Mouse (Mus musculus): Measurements from ENCODE around the gene Mast4. TPM values are rescaled to one million over a fixed set of nuclear protein-coding genes. Genes with fewer than 3 reads are reported as not detected.

Mast4 gene
- polyA plus RNA-seq, 1 experiment = 3.7 TPM

DNA sequence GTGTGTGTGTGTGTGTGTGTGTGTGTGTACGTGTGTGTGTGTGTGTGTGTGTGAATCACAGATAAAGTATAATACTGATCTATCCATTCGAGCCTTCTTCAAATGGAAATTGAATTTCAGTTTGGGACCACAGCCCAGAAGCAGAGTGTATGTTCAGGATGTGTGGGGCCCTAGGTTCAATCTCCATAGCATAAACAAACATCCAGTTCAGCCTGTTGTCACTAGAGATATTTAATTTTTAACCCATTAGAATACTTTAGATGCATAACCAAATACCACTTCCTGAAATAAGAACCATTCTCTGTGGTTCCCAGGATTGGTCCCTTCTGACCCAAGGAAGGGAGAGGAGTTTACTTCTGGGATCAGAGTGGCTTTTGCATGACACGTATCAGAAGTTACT, 468.8 kb downstream of the Mast4 start:
- no peak overlapping the region for H3K4me3 ChIP-seq (ENCODE audit: insufficient read depth, low read depth, low read length)
- no peak overlapping the region for H3K27ac ChIP-seq (replicated peaks; ENCODE audit: low read depth, low read length)
- peaks cover 13% of the 10 kb centered on the region for H3K4me1 ChIP-seq (ENCODE audit: control insufficient read depth, insufficient read depth, insufficient read length, low read length)

DNA sequence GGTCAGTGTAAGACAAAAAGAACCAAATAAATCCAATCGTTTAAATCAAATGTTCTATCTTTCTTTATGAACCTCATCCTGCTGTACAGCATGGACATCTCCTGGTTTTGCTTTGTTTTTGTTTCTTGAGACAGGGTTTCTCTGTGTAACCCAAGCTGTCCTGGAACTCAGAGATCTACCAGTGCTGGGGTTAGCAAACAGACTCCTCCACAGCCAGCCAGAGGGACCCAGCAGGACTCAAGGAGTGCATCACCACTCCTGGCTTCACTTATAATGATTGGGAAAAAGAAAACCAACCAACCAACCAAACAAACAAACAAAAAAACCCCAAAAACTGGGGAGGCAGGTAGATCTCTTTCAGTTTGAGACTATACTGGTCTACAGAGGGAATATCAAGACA, 469.5 kb downstream of the Mast4 start:
- H3K27ac ChIP-seq (replicated peaks; ENCODE audit: low read depth, low read length) = no peak overlapping the region
- H3K4me1 ChIP-seq (ENCODE audit: control insufficient read depth, insufficient read depth, insufficient read length, low read length) = peaks cover 8% of the 10 kb centered on the region
- H3K4me3 ChIP-seq (ENCODE audit: insufficient read depth, low read depth, low read length) = no peak overlapping the region

DNA sequence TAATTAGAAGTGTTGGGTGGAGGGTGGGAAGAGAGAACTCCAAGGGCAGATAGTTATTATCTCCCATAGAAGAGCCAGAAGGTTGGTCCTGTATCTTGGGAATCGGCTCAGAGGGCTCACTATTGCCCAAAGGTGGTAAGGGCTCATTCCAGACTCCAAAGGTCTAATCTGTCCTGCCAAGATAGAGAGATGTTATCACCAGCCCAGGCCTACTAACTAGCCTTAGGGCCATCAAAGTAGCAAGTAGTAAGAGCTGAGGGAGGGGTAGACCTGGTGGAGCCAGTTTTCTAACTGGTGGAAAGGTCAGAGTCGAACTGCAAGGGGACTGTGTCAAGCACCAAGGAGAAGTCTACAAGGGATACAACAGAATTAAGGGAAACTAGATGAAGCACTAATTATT, 470.2 kb downstream of the Mast4 start:
- no peak overlapping the region for H3K27ac ChIP-seq (replicated peaks; ENCODE audit: low read depth, low read length)
- H3K4me3 ChIP-seq (ENCODE audit: insufficient read depth, low read depth, low read length) = no peak overlapping the region
- peaks cover 8% of the 10 kb centered on the region for H3K4me1 ChIP-seq (ENCODE audit: control insufficient read depth, insufficient read depth, insufficient read length, low read length)

DNA sequence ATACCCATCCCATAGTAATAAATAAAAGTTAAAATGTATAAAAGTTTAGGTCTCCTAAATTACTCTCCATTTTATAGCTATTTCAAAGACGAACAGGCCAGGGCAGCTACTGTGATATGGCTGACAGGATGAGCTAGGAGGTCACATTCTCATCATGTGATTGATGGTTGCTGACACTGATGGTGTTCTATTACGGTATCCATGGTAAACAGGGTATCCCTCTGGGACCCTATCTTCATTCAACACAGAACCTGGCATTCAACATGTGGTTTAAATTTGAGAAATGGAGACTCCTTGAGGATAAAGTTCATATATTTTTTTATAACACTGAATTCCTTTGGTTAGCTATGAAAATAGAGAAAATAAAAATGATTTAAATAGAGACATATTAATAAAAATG, 471.3 kb downstream of the Mast4 start:
- H3K27ac ChIP-seq (replicated peaks; ENCODE audit: low read depth, low read length) = no peak overlapping the region
- no peak overlapping the region for H3K4me3 ChIP-seq (ENCODE audit: insufficient read depth, low read depth, low read length)
- peaks cover 12% of the 10 kb centered on the region for H3K4me1 ChIP-seq (ENCODE audit: control insufficient read depth, insufficient read depth, insufficient read length, low read length)

DNA sequence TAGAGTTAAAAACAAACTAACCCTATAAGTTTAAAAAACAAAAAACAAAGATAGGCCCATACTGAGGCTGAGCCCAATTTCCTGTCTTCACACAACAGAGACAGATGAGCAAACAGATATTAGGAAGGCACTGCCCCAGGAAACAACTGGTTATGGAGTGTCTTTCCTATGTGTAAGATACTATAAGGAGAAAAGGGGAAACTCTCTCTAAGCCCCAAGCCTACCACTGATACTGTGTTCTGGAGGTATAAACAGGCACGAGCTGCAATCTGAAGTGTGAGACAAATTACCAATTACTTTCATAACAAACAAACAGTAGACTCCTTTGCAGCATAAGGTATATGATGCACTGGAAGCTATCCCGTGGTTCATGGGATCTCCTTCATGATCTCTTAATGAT, 471.9 kb downstream of the Mast4 start:
- no peak overlapping the region for H3K4me3 ChIP-seq (ENCODE audit: insufficient read depth, low read depth, low read length)
- no peak overlapping the region for H3K27ac ChIP-seq (replicated peaks; ENCODE audit: low read depth, low read length)
- peaks cover 16% of the 10 kb centered on the region for H3K4me1 ChIP-seq (ENCODE audit: control insufficient read depth, insufficient read depth, insufficient read length, low read length)

DNA sequence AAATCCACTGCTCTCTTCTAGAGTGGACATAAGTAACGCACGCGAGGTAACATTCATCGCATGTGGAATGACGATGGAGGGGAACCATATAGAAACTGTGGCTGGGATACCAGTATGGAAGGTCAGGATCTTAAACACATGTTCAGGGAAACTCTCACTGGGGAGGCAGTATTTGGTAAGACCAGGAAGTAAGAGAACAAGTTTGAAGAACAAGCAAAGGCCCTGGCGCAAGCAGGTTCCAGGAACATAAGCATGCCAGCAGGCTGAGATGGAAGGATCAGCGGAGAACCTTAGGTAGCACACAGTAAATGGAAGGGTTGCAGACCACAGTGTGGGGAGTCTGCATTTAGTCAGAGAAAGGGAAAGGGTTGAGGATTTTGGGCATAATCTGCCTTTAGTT, 473.6 kb downstream of the Mast4 start:
- Histone ChIP-seq H3K27ac (replicated peaks; ENCODE audit: low read depth, low read length) (no peak overlapping the region), H3K4me1 (ENCODE audit: control insufficient read depth, insufficient read depth, insufficient read length, low read length) (peaks cover 12% of the 10 kb centered on the region; the same call in 1 of the 2 replicates), H3K4me3 (ENCODE audit: insufficient read depth, low read depth, low read length) (no peak overlapping the region)

DNA sequence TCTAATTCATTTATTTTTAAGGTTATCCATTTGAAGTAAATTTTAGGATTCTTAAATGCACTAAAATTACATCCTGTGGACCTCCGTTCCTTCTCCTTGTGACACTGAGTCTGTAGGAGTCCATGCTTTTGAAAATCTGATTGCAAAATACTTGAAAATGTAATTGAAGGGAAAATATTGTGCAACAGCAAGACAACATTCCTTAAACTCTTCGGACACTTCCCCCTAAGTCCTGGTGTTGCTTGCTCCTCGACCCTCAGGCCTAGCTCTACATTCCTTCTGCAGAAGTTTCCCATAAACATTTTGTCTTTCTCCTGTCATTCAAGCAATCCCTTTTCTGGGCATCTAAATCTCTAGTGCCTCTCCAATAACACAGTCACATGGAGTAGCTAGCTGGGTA, 474.2 kb downstream of the Mast4 start:
- Histone ChIP-seq H3K4me1 (ENCODE audit: control insufficient read depth, insufficient read depth, insufficient read length, low read length) (peaks cover 12% of the 10 kb centered on the region; the same call in 1 of the 2 replicates), H3K4me3 (ENCODE audit: insufficient read depth, low read depth, low read length) (no peak overlapping the region), H3K27ac (replicated peaks; ENCODE audit: low read depth, low read length) (no peak overlapping the region)

DNA sequence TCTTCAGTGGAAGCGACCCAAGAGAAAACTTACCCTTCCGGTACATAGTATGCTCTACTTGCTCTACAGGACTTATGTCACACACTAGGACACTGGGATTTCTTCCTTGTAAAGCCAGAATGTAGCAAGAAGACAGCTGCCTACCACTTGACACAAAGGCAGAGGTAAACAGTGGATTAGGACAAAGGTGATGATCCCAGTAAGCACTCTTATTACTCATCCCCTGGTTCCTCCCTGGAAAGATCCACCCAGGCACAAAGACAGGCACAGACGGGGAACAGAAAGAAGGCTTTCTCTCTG, 476.8 kb downstream of the Mast4 start:
- Histone ChIP-seq H3K27ac (replicated peaks; ENCODE audit: low read depth, low read length) (no peak overlapping the region), H3K4me1 (ENCODE audit: control insufficient read depth, insufficient read depth, insufficient read length, low read length) (peaks cover 10% of the 10 kb centered on the region; the same call in 1 of the 2 replicates), H3K4me3 (ENCODE audit: insufficient read depth, low read depth, low read length) (no peak overlapping the region)

DNA sequence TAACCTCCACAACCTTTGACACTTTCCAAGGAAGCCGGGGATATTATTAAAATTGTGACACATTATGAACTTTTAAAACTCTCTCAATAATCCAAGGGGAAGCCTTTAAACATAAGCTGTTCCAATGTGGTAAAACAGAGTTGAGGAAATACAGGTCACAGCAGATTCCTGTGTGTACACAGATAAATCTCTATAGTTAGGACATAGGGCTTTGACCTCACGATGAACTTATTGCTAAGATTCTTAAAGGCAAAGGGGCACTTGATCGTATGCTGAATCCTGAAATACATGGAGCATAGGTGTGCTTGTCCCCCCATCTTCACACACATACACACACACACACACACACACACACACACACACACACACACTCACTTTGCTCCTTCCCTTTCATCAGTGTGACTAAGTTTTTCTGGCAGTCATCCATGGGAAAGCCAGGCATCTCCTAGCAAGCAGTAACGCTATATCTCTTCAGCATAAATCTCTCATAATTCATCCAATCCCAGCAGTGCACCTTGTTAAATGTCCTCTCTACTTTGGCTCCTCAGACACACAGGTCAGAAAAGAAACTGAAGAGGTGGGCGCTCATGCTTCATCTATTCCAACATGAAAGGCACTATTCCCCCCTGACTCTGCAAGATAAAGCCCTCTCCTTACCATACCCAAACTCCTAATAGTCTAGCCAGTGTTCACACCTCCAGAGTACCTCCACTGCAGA, 477.3 kb downstream of the Mast4 start:
- no peak overlapping the region for H3K27ac ChIP-seq (replicated peaks; ENCODE audit: low read depth, low read length)
- H3K4me3 ChIP-seq (ENCODE audit: insufficient read depth, low read depth, low read length) = no peak overlapping the region
- peaks cover 10% of the 10 kb centered on the region; the same call in 1 of the 2 replicates for H3K4me1 ChIP-seq (ENCODE audit: control insufficient read depth, insufficient read depth, insufficient read length, low read length)

DNA sequence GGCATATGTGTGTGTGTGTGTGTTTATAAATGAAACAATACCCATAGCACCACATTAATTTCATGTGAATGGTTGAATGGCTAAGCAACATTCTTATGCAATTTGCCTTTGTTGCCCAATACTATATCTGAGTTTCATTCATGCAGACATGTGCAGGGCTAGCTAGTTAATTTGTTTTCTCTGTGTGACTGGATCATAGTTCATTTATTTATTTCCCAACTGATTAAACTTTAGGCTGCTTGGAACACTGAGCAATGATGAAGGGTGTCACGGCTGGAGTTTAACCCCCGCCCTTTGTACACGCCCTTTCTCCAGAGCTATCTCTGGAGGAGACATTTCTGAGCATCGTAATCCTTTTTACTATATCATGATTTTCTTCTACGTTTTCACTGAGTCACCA, 481.4 kb downstream of the Mast4 start:
- Histone ChIP-seq H3K4me1 (ENCODE audit: control insufficient read depth, insufficient read depth, insufficient read length, low read length) (peaks cover 3% of the 10 kb centered on the region; the same call in 1 of the 2 replicates), H3K4me3 (ENCODE audit: insufficient read depth, low read depth, low read length) (no peak overlapping the region), H3K27ac (replicated peaks; ENCODE audit: low read depth, low read length) (no peak overlapping the region)

DNA sequence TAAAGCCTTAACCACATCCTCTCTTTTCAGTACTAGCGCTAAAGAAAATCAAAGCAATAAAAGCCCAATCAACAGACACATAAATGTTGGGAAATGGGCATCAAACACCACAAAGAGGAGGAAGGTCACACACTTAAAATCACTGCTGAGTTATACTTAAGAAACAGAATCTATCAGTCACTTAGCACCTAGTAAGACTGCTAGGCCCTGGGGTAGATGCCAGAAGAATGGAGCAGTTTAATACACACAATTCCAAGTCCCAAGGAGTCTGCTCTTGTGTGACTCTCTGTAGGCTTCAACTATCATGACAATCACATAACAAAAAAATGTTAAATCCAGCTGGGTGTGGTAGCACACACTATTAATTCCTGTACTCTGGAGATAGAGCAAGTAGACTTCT, 483.0 kb downstream of the Mast4 start:
- H3K4me1 ChIP-seq (ENCODE audit: control insufficient read depth, insufficient read depth, insufficient read length, low read length) = no peaks in the 10 kb centered on the region

DNA sequence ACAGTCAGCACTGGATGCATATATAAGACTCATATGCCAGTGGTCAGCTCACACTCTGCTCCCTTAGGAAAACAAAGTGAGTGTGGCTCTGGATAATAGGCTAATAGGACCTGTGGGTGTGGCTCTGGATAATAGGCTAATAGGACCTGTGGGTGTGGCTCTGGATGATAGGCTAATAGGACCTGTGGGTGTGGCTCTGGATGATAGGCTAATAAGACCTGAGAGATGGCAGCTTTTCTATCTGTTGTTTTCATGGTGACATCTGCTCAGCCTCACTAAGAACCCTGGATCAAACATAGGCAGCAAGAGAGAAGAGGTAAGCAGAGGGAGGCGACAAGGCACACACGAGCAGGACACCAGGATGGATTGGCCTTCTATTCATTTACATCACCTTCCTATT, 483.7 kb downstream of the Mast4 start:
- Histone ChIP-seq H3K4me3 (ENCODE audit: insufficient read depth, low read depth, low read length) (no peak overlapping the region), H3K4me1 (ENCODE audit: control insufficient read depth, insufficient read depth, insufficient read length, low read length) (no peaks in the 10 kb centered on the region; the same call in 1 of the 2 replicates), H3K27ac (replicated peaks; ENCODE audit: low read depth, low read length) (no peak overlapping the region)

More for the DNA sequence above, 483.0 kb downstream of the Mast4 start:
- H3K4me3 ChIP-seq (ENCODE audit: insufficient read depth, low read depth, low read length) = no peak overlapping the region
- no peak overlapping the region for H3K27ac ChIP-seq (replicated peaks; ENCODE audit: low read depth, low read length)

DNA sequence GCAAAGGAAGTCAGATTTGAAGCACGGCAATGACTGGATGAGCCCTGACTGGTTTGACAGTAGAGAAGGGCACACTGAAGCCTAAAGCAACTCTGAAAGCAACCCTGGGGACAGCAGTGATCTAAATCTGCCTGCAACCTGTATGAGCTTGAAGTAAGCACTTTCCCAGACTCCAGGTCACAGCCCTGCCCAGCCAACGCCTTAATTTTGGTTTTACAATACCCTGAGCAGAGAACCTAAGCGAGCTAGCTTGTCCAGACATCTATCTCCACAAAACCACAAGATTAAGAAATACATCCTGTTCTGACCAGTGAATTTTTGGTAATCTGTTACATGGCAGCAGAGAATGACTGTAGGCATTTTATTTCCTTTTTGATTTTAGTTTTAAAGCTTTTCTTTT, 485.2 kb downstream of the Mast4 start:
- no peak overlapping the region for H3K4me3 ChIP-seq (ENCODE audit: insufficient read depth, low read depth, low read length)
- H3K4me1 ChIP-seq (ENCODE audit: control insufficient read depth, insufficient read depth, insufficient read length, low read length) = no peaks in the 10 kb centered on the region; the same call in 1 of the 2 replicates
- no peak overlapping the region for H3K27ac ChIP-seq (replicated peaks; ENCODE audit: low read depth, low read length)

DNA sequence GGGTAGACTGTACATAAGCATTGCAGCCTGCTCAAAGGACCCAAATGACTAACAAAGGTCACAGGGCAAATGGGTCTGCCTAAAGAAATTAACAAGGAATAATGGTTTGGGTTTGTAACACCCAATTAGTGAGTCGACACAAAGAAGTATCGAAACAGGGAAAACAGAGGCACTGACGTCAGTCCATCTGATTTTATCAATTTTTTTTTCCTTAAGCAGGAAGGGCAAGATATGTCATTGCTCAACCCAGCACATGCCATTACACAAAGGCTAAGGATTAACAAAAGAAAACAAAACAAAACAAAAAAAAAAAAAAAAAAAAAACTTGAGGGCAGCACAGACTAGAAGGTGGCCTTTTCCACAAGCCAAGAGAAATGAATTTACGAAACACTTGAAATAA, 487.8 kb downstream of the Mast4 start:
- peak overlapping the region; percentile 53; the same call in 1 of the 2 replicates for H3K27ac ChIP-seq (replicated peaks; ENCODE audit: low read depth, low read length)
- no peak overlapping the region for H3K4me3 ChIP-seq (ENCODE audit: insufficient read depth, low read depth, low read length)
- no peaks in the 10 kb centered on the region; the same call in 1 of the 2 replicates for H3K4me1 ChIP-seq (ENCODE audit: control insufficient read depth, insufficient read depth, insufficient read length, low read length)

DNA sequence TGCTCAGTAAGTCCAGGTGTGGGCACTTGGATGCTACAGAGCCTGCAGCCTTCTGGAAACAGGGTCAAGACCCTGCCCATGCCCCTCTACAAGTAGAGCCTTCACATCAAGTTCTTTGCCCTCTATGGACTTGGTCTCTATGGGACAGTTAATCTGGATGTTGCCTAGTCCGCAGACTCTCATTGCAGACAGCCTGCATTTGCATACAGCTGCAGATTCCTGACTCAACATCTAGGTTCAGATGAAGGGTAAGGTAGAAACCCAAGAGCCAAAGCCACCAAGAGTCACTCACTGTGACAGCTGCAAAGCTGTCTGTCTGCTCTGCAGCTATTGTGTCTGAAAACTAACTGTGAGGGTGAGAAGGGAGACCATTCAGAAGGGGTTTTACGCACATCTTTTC, 491.6 kb downstream of the Mast4 start:
- Histone ChIP-seq H3K4me1 (ENCODE audit: control insufficient read depth, insufficient read depth, insufficient read length, low read length) (peaks cover 5% of the 10 kb centered on the region; the same call in 1 of the 2 replicates), H3K27ac (replicated peaks; ENCODE audit: low read depth, low read length) (no peak overlapping the region), H3K4me3 (ENCODE audit: insufficient read depth, low read depth, low read length) (no peak overlapping the region)

DNA sequence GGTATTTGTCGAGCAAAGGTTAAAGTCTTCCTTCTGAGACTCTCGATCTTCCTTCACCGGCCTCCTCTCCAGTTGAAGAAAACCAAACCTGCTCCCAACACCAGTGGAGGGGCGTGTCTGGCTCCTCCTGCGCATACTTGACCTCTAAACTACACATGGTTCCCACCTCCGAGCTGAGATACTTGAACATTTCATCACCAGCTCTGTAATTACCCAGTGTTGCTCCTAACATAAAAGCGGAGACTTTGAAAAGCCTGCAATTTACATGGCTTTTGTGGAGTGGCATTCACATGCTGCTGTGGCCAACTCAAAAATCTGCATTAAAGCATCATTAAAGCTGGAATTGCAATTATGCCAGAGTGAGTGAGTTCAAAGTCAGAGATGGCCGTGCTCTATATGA, 492.1 kb downstream of the Mast4 start:
- Histone ChIP-seq H3K4me3 (ENCODE audit: insufficient read depth, low read depth, low read length) (no peak overlapping the region), H3K4me1 (ENCODE audit: control insufficient read depth, insufficient read depth, insufficient read length, low read length) (peaks cover 5% of the 10 kb centered on the region; the same call in 1 of the 2 replicates), H3K27ac (replicated peaks; ENCODE audit: low read depth, low read length) (no peak overlapping the region)

Data from brown adipose tissue, adult 24 weeks (tissue).